Mouse (Mus musculus) fibroblast of lung, adult 2 months (primary cell): ENCODE results near the gene Tbrg4.

Source experiments
- DNase-seq: peaks from one replicate; pipeline ENCODE4 v3.0.0-alpha.2; 2011; ENCODE audit warnings: low read depth

The Tbrg4 gene

GRCm38 (mm10) chr11:6590933-6591675, 34.8 kb downstream of the Tbrg4 start:
- no peak for DNase-seq

- DNase-seq, result no peak
Measured at GRCm38 (mm10) chr11:6589838-6590237, 36.0 kb downstream of the Tbrg4 start.

DNA sequence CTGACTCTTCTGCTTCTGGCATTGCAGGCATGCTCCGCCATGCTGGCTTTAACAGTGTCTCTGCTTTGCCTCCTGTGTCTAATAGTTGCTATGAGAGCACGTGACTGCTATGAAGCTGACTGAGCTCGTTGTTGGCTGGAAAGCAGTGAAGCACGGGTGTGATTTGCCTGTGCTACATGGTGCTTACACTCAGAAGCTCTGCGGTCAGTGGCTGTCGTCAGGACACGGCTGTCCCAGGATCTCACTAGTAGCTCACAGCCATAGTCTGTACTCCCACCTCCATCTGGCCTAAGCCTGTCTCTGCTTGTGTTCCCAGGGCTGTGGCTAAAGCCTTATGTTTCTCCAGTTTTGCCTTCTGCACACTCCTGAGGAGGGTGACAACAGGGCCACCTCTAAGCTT, 37.6 kb downstream of the Tbrg4 start:
- DNase-seq, result no peak

DNA sequence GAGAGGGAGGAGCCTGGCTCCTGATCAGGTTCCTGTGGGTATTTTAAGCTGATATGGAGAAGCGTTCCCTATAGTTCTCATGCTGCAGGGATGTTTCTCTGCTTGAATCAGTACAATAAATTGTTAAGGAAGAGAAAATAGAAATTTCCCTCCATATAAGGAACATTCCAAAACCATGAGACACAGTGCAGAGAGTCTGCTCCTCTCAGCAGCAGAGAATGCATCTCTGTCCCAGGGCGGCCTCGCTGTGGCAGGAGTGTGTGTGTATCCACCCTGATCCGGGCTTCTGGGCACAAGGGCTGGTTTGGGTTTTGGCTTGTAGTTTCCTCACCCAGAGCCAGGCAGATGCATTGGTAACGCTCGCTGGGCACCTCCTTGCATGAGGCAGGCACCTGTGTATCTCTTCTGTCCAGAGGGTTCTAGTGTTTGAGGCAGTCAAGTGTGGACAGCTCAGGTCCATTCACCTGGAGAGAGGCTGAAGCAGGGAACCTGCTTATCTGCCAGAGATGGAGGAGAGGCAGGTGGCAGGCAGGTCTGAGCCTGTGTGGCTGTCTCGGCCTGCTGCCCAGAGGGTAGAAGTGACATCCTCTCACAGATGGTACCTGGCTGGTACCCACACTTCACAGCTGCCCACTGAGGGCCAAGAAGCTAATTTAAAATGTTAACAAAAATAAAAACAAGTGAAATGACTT, 38.5 kb downstream of the Tbrg4 start:
- no peak for DNase-seq

- no peak for DNase-seq
Measured at GRCm38 (mm10) chr11:6586660-6587059, 39.2 kb downstream of the Tbrg4 start.

DNA sequence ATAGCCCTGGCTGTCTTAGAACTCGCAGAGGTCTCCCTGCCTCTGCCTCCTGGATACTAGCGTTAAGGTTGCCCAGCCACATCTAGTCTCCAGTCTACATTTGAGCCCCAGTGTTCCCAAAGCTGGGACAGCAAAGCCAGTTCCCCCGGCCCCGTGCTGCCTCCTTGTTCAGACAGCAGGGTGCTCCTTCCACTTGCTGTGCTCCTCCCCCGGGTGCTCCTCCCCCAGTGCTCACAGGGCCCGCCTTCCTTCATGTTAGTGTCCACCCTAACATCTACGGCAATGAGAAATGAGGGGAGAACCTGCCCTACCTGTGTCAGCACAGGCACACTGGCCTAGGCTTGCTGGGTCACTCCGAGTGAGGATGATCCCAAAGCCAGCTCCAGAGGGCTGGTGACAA, 40.1 kb downstream of the Tbrg4 start:
- DNase-seq, result no peak

GRCm38 (mm10) chr11:6581560-6581959, 44.3 kb downstream of the Tbrg4 start:
- DNase-seq, result no peak

GRCm38 (mm10) chr11:6580065-6580750, 45.7 kb downstream of the Tbrg4 start:
- DNase-seq, result no peak

GRCm38 (mm10) chr11:6579361-6579760, 46.5 kb downstream of the Tbrg4 start:
- DNase-seq, result no peak

GRCm38 (mm10) chr11:6576151-6576550, 49.7 kb downstream of the Tbrg4 start:
- no peak for DNase-seq

GRCm38 (mm10) chr11:6569410-6569777, 56.5 kb downstream of the Tbrg4 start:
- DNase-seq, result no peak

- no peak for DNase-seq
Measured at GRCm38 (mm10) chr11:6568584-6569409, 57.1 kb downstream of the Tbrg4 start.

DNA sequence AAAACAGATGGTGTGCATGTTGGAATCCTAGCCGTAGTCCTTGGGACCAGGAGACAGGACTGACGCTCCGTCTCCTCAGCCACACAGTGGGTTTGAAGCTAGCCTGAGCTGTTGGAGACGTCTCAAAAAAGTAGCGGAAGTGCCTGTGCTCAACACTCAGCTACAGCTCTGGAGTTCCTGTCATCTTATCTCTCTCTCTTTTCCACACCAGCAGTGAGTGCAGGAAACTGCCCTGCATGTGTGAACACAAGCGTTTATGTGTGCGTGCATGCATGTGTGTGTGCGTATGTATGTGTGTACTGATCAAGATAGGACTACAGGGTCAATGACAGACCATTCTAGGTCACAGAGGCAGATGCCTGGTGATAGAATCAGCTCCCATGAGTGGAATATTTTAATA, 57.9 kb downstream of the Tbrg4 start:
- DNase-seq, result no peak

DNA sequence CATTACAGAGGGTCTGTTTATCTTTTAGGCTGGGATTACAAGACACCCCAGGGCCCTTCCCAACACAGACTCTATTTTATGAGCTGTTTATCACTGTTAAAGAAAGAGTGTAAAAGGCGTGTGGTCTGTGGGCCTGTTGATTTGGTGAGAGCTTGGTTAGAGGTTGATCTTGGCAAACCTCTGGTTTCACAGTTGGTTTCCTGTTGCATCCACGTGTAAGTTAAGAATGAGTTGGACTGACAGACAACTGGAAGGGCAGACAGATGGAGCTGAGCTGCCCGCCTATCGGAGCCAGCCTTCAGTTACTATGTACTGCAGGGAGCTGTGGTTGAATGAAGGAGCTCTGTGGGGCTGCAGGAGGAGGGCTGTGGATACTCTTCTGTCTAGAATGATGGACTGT, 59.4 kb downstream of the Tbrg4 start:
- no peak for DNase-seq
